Mouse (Mus musculus) megakaryocyte, embryonic 14.5 days (primary cell): ENCODE measurements around the gene Cygb.

ENCODE experiments used
- FLI1 ChIP-seq: IDR thresholded peaks from 2 replicates; pipeline ENCODE4 v1.6.1; 2012; ENCODE audit warnings: low read length, inconsistent platforms, mixed read lengths
- GATA1 ChIP-seq: IDR thresholded peaks from 3 replicates; pipeline ENCODE4 v1.6.1; 2012; ENCODE audit warnings: mixed read lengths, low read length, inconsistent platforms, borderline replicate concordance

GRCm38 (mm10) chr11:116677711-116678441 is 23.8 kb upstream of the Cygb start:
- TF ChIP-seq GATA1 (no peak), FLI1 (no peak)
